Mouse (Mus musculus) limb, embryonic 11.5 days (tissue): ENCODE data around the gene Aatk. TPM values are rescaled to one million over a fixed set of nuclear protein-coding genes. Genes with fewer than 3 reads are reported as not detected.

Source experiments
- ATAC-seq: fragments of 200-750 bp; cut with Nextera tagmentation; 2 replicates; pipeline ENCODE4 v1.8.0; 2017; ENCODE audit warnings: low read depth; ENCODE audit not compliant: insufficient number of reproducible peaks, low FRiP score, low TSS enrichment
- DNase-seq: peaks from one replicate; pipeline ENCODE4 v3.0.0-alpha.2; 2015; ENCODE audit warnings: low spot score
- H3K27ac ChIP-seq: fragments of 300-500 bp; sonication (generic); replicated peaks from 2 replicates; pipeline ENCODE4 v1.5.1; 2014; ENCODE audit warnings: low read depth, mild to moderate bottlenecking, low read length
- H3K27me3 ChIP-seq: fragments of 300-500 bp; sonication (generic); 2 replicates; pipeline ENCODE4 v1.6.1; 2014; ENCODE audit warnings: mild to moderate bottlenecking, low read length, mixed read lengths; ENCODE audit not compliant: control insufficient read depth, insufficient read depth
- H3K36me3 ChIP-seq: fragments of 300-500 bp; sonication (generic); 2 replicates; pipeline ENCODE4 v1.6.1; 2014; ENCODE audit warnings: mild to moderate bottlenecking, low read length, moderate library complexity, mixed read lengths; ENCODE audit not compliant: control insufficient read depth, insufficient read depth
- H3K4me1 ChIP-seq: fragments of 300-500 bp; sonication (generic); 2 replicates; pipeline ENCODE4 v1.6.1; 2014; ENCODE audit warnings: low read length, mixed read lengths; ENCODE audit not compliant: control insufficient read depth, insufficient read depth
- H3K4me2 ChIP-seq: fragments of 300-500 bp; sonication (generic); 2 replicates; pipeline ENCODE4 v1.6.1; 2014; ENCODE audit warnings: low read depth, mild to moderate bottlenecking, moderate library complexity; ENCODE audit not compliant: severe bottlenecking
- H3K4me3 ChIP-seq: fragments of 300-500 bp; sonication (generic); 2 replicates; pipeline ENCODE4 v1.5.1; 2014; ENCODE audit warnings: low read depth, low read length
- H3K9ac ChIP-seq: fragments of 300-500 bp; sonication (generic); 2 replicates; pipeline ENCODE4 v1.6.1; 2014; ENCODE audit warnings: mild to moderate bottlenecking, low read length
- H3K9me3 ChIP-seq: fragments of 300-500 bp; sonication (generic); 2 replicates; pipeline ENCODE4 v1.6.1; 2016; ENCODE audit warnings: low read length; ENCODE audit not compliant: control insufficient read depth
- WGBS: fragments of 180-500 bp; shearing (Covaris S2); extraction: QIAGEN DNeasy Blood & Tissue Kit; methylation state at CpG from one replicate; pipeline ENCODE4 v1.1.7; 2014; 5-methylcytosine and 5-hydroxymethylcytosine counted together
- polyA plus RNA-seq: library from polyadenylated mRNA; unstranded; fragments of >200 nt; fragmentation: Nextera tagmentation; extraction: Ambion mirVana; gene quantifications from 2 replicates; pipeline ENCODE4 v1.2.1, GENCODE M21; 2014

Aatk gene
- polyA plus RNA-seq, 1 experiment from 2014 or later = 1.8 TPM

GRCm38 (mm10) chr11:120026941-120027340, 20.0 kb downstream of the Aatk start:
- DNase-seq (no peak), ATAC-seq (no peak)
- no peak overlapping the region for H3K4me3 ChIP-seq
- H3K9me3 ChIP-seq = no peaks in the 10 kb centered on the region
- 84% methylated on average over 3 of the region's 3 CpGs for WGBS
- no peaks in the 10 kb centered on the region for H3K36me3 ChIP-seq
- H3K9ac ChIP-seq = no peak overlapping the region
- peaks cover 3% of the 10 kb centered on the region; the same call in 1 of the 2 replicates for H3K4me1 ChIP-seq
- no peaks in the 10 kb centered on the region for H3K27me3 ChIP-seq
- H3K27ac ChIP-seq = no peak overlapping the region
- no peak overlapping the region for H3K4me2 ChIP-seq

GRCm38 (mm10) chr11:120022841-120023240, 24.1 kb downstream of the Aatk start:
- DNase-seq (no peak), ATAC-seq (no peak)
- no peak overlapping the region for H3K4me2 ChIP-seq
- no peaks in the 10 kb centered on the region for H3K27me3 ChIP-seq
- no peak overlapping the region for H3K27ac ChIP-seq
- H3K4me3 ChIP-seq = no peak overlapping the region
- 63% methylated on average over 12 of the region's 12 CpGs for WGBS
- no peaks in the 10 kb centered on the region for H3K36me3 ChIP-seq
- H3K9me3 ChIP-seq = no peaks in the 10 kb centered on the region
- H3K9ac ChIP-seq = no peak overlapping the region
- peaks cover 9% of the 10 kb centered on the region for H3K4me1 ChIP-seq

- H3K4me1 ChIP-seq = peaks cover 9% of the 10 kb centered on the region
- WGBS = 46% methylated on average over 8 of the region's 8 CpGs
- no peak for DNase-seq
Observed at GRCm38 (mm10) chr11:120022216-120022615, 24.8 kb downstream of the Aatk start.

GRCm38 (mm10) chr11:120021367-120021766, 25.6 kb downstream of the Aatk start:
- Histone ChIP-seq H3K9ac (no peak overlapping the region), H3K4me2 (no peak overlapping the region), H3K27me3 (no peaks in the 10 kb centered on the region), H3K9me3 (no peaks in the 10 kb centered on the region), H3K4me1 (peaks cover 9% of the 10 kb centered on the region), H3K36me3 (no peaks in the 10 kb centered on the region), H3K27ac (no peak overlapping the region), H3K4me3 (no peak overlapping the region)
- WGBS = 93% methylated on average over 16 of the region's 16 CpGs
- DNase-seq = no peak
- no peak for ATAC-seq

More at GRCm38 (mm10) chr11:120022216-120022615, 24.8 kb downstream of the Aatk start:
- H3K36me3 ChIP-seq = no peaks in the 10 kb centered on the region
- no peak overlapping the region for H3K4me2 ChIP-seq
- H3K27ac ChIP-seq = no peak overlapping the region
- H3K4me3 ChIP-seq = no peak overlapping the region
- H3K27me3 ChIP-seq = no peaks in the 10 kb centered on the region
- no peaks in the 10 kb centered on the region for H3K9me3 ChIP-seq
- no peak overlapping the region for H3K9ac ChIP-seq
- no peak for ATAC-seq

GRCm38 (mm10) chr11:120019542-120020440, 27.2 kb downstream of the Aatk start:
- Histone ChIP-seq H3K9ac (no peak overlapping the region), H3K27me3 (no peaks in the 10 kb centered on the region), H3K4me1 (peaks cover 9% of the 10 kb centered on the region), H3K4me2 (no peak overlapping the region), H3K36me3 (no peaks in the 10 kb centered on the region), H3K4me3 (no peak overlapping the region), H3K9me3 (no peaks in the 10 kb centered on the region), H3K27ac (no peak overlapping the region)
- WGBS = 65% methylated on average over 23 of the region's 23 CpGs
- DNase-seq = no peak
- ATAC-seq = no peak

GRCm38 (mm10) chr11:120017011-120017410, 30.0 kb downstream of the Aatk start:
- Histone ChIP-seq H3K27me3 (peaks cover 2% of the 10 kb centered on the region; the same call in 1 of the 2 replicates), H3K9ac (0 out of 2 replicates have a peak overlapping the region, but pooled peaks have one; percentile 3), H3K4me3 (no peak overlapping the region), H3K4me1 (peaks cover 11% of the 10 kb centered on the region), H3K36me3 (no peaks in the 10 kb centered on the region), H3K9me3 (no peaks in the 10 kb centered on the region), H3K4me2 (no peak overlapping the region), H3K27ac (no peak overlapping the region)
- no peak for ATAC-seq
- 83% methylated on average over 8 of the region's 8 CpGs for WGBS
- DNase-seq = no peak

GRCm38 (mm10) chr11:120014758-120015157, 32.2 kb downstream of the Aatk start:
- Histone ChIP-seq H3K27ac (no peak overlapping the region), H3K4me1 (peaks cover 7% of the 10 kb centered on the region), H3K9ac (no peak overlapping the region), H3K4me2 (no peak overlapping the region), H3K36me3 (no peaks in the 10 kb centered on the region), H3K27me3 (peaks cover 6% of the 10 kb centered on the region; the same call in 1 of the 2 replicates), H3K4me3 (no peak overlapping the region), H3K9me3 (no peaks in the 10 kb centered on the region)
- ATAC-seq = no peak
- no peak for DNase-seq
- 98% methylated on average over 4 of the region's 4 CpGs for WGBS

- peak overlapping the region; percentile 24 for H3K4me3 ChIP-seq
- H3K27ac ChIP-seq = no peak overlapping the region; the same call in 1 of the 2 replicates
- peaks cover 6% of the 10 kb centered on the region; the same call in 1 of the 2 replicates for H3K27me3 ChIP-seq
- H3K9me3 ChIP-seq = no peaks in the 10 kb centered on the region
- peak overlapping the region; percentile 68 for H3K4me2 ChIP-seq
- ATAC-seq (peak; percentile 74), DNase-seq (peak; percentile 93)
- H3K9ac ChIP-seq = peak overlapping the region; percentile 54; the same call in 1 of the 2 replicates
- 12% methylated on average over 21 of the region's 21 CpGs for WGBS
- H3K36me3 ChIP-seq = no peaks in the 10 kb centered on the region
- H3K4me1 ChIP-seq = peaks cover 6% of the 10 kb centered on the region
Observed at GRCm38 (mm10) chr11:120013174-120013711, 33.7 kb downstream of the Aatk start.
